Mouse (Mus musculus) stomach, postnatal 0 days (tissue): ENCODE measurements at regions not wholly inside any gene's neighbourhood (a gene's known extent, or its start where the extent isn't known, plus 50 kb on each side); places are given as distances from the start of the nearest gene placed in this dataset.

Source experiments
- CTCF ChIP-seq: IDR thresholded peaks from 2 replicates; pipeline ENCODE4 v1.5.1; 2016; ENCODE audit warnings: antibody characterized with exemption, low read depth, mild to moderate bottlenecking, moderate library complexity
- EP300 ChIP-seq: optimal IDR thresholded peaks from 2 replicates; pipeline ENCODE3; 2016; ENCODE audit warnings: antibody characterized with exemption

DNA sequence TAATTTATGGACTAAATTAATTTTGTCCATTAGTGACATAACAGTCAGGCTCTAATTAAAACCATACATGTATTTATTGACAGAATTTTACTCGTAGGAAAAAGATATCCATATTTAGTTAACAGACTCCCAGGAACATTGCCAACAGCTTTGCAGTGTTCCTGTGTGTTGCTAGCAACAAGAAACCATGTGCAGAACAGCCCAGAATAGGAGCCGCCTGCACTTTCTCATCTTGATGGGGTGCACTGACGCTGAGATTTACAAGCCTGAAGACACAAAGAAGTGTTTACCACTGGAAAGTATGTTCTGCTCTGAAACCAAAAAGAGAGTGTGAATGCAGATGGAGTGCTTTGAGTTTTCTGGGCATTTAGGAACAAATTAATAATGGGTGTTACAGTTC lies 118.5 kb upstream of the Rgs1 start:
- TF ChIP-seq CTCF: no peak
- TF ChIP-seq EP300: no peak
